Mouse (Mus musculus): ENCODE measurements around the gene Inhbb.

The Inhbb gene

DNA sequence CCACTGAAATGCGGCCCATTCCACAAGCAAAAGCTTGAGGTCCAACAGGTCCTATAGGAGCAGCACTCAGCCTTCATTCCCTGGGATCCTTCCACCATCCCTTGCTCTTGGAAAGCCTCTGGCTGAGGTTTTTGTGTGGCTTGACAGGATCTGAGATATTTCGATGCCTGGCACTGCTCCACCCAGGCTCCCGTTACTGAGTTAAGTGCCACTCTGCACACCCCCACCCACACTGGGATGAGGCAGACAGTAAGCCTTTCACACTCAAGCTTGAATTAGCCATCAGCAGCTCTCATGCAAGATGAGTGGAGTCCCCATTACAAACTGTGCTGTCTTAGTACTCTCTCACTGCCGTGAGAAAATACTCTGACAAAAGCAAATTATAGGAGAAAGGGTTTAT is 41.4 kb downstream of the Inhbb start:
- no peak for DNase-seq (ENCODE audit: low spot score in 2 of 2)

DNA sequence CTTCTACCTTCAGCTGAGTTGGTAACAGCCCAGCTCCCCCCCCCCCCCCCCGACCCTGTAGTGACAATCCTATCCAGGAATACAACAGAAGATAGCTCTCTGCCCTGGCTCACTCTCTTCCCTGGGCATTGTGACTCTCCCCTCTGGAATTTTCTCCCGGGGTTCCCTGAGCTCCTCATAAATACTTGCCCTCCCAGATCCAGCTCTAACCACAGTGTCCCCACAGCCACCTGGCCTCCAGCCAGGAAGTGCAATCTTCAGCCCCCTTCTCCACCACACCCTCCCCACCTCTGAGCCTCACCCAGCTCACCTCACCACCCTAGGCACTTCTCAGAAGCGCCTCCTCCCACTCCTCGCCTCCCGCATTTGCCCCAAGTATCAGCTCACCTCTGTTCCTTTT is 46.7 kb downstream of the Inhbb start:
- DNase-seq (ENCODE audit: low spot score in 2 of 2), result no peak

DNA sequence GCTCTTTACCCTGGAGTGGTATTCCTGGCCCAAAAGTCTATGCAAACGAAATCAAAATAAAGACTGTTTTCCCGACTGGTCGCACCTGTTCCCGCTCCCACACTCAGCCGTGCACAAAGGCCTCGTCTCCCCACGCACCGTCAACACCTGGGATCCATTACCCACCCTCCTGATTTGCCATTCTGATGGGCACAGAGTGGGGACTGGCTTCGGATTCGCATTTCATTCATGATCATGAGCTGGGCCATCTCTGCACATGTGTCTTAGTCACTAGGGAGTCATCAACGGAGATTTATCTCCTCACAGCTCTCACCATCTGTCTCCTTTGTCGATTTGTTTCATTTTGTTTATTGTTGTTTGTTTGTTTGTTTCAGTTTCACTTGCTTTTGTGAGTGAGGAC is 54.5 kb downstream of the Inhbb start:
- no peak for DNase-seq (ENCODE audit: low spot score in 2 of 2)

DNA sequence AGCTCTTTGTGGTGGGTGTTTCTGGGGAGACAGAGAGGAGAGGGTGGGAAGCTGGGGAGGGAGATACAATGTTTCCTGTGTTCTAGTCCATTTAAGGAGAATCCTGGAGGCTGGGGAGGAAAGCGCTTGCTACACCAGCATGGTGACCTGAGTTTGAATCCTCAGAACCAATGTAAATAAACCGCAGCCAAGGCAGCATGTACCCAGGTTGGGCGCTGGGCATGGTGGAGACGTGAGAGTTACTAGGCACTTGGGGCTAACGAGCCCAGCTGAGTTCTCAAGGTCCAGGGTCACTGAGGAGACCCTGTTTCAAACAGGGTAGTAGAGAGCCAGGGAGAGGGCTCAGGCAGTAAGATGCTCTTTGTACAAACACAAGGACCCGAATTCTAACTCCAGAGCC is 55.7 kb downstream of the Inhbb start:
- no peak for DNase-seq (ENCODE audit: low spot score in 2 of 2)
